Mouse (Mus musculus): Measurements from ENCODE around the gene Ift57. TPM values are rescaled to one million over a fixed set of nuclear protein-coding genes. Genes with fewer than 3 reads are reported as not detected.

Gene Ift57
- total RNA-seq, 2 experiments from 2014 or later, result 6.7 to 7.3 TPM

Other genes with a start within 250 kb of the Ift57 start
- gene Cd47, start 101.3 kb downstream of the Ift57 start, total RNA-seq (2021), result 10 to 100 TPM; 22.4 to 26.8 TPM

Data from gastrocnemius, adult 18-20 months (tissue).